Mouse (Mus musculus) G1E (cell line): Measurements from ENCODE around the gene Axin1.

Source experiments
- CTCF ChIP-seq: IDR thresholded peaks from 2 replicates; pipeline ENCODE4 v1.5.1; 2012; ENCODE audit warnings: low read depth, low read length, inconsistent platforms, mixed read lengths
- GATA1 ChIP-seq: IDR thresholded peaks from 2 replicates; pipeline ENCODE4 v1.6.1; 2012; ENCODE audit warnings: borderline replicate concordance, low read length, inconsistent platforms, mixed read lengths
- TAL1 ChIP-seq: conservative IDR thresholded peaks from 2 replicates; pipeline ENCODE4 v1.6.1; 2012; ENCODE audit warnings: low read depth, low read length, inconsistent platforms, mixed read lengths

DNA sequence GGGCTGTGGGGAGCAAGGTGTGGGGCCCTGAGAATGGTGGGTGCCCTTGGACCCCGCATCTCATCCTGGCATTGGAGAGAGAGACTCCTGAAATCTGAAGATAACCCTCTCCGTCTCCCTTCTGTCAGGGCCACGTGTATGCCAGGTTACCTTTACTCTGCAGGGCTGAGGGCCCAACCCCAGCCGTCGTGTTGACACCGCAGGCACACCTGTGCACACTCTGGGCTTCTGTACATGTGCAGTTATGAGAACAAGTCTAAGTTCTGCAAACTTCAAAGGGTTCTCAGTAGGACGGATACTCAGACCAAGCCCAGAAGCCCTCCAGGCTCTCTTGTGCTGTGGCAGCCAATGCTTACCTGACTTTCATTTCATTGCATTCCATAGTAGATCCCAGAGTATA is 73.8 kb downstream of the Axin1 start:
- TF ChIP-seq CTCF (no peak), GATA1 (no peak), TAL1 (no peak)
